ENCODE assay signal across 23 mouse cellular contexts in genomic region chr4:119960523-119960922, GRCm38 (mm10).
DNase-seq lines count a peak whose midpoint lies in the region; ATAC-seq lines count a peak whose summit lies in the region.
"Had no signal": no experiment of that assay in that cellular context is flagged by ENCODE, and none has a peak within 500 bp of the region (broad histone marks: within the 10 kb centered on the region; RNA-seq: fewer than 3 reads in every experiment).

No protein-coding gene starts in this region.

- no peak for DNase-seq in forebrain, embryonic 14.5 days (ENCODE audit: low spot score)
- DNase-seq in forebrain, embryonic 10.5 days (ENCODE audit: extremely low spot score, low spot score): no peak
- no peak for DNase-seq in midbrain, embryonic 11.5 days (ENCODE audit: low spot score, missing footprints)
- no peak for DNase-seq in cerebellum, postnatal 14 days
- DNase-seq: adrenal gland, postnatal 14 days; B cell, adult 2 months; cerebellum, adult 2 months; cerebellum, postnatal 10 days; embryo, embryonic 11 days; gastrocnemius, adult 2 months; gastrocnemius, postnatal 25 days; heart, postnatal 10 days; heart, postnatal 4 days had no signal

- no peak overlapping the region for H3K4me2 ChIP-seq in forebrain, embryonic 14.5 days (ENCODE audit: low read length)
- no peak overlapping the region for H3K4me2 ChIP-seq in hindbrain, embryonic 15.5 days
- no peak overlapping the region for H3K4me2 ChIP-seq in hindbrain, embryonic 12.5 days (replicated peaks)
- no peak overlapping the region for H3K4me2 ChIP-seq in midbrain, embryonic 15.5 days
- no peak overlapping the region for H3K4me2 ChIP-seq in midbrain, embryonic 11.5 days
- H3K4me2 ChIP-seq: embryonic facial prominence, embryonic 15.5 days; intestine, embryonic 15.5 days had no signal

- H3K9me3 ChIP-seq in forebrain, embryonic 14.5 days (replicated peaks; ENCODE audit: control insufficient read depth, low read length): no peaks in the 10 kb centered on the region
- no peaks in the 10 kb centered on the region for H3K9me3 ChIP-seq in forebrain, embryonic 10.5 days
- no peaks in the 10 kb centered on the region for H3K9me3 ChIP-seq in hindbrain, embryonic 15.5 days
- no peaks in the 10 kb centered on the region for H3K9me3 ChIP-seq in hindbrain, embryonic 12.5 days (replicated peaks)
- H3K9me3 ChIP-seq in midbrain, embryonic 15.5 days: no peaks in the 10 kb centered on the region
- no peaks in the 10 kb centered on the region for H3K9me3 ChIP-seq in midbrain, embryonic 11.5 days (ENCODE audit: control insufficient read depth, low read length)
- H3K9me3 ChIP-seq: embryonic facial prominence, embryonic 15.5 days; intestine, embryonic 15.5 days had no signal

- no peak overlapping the region for H3K4me3 ChIP-seq in forebrain, embryonic 14.5 days (ENCODE audit: low read depth, low read length)
- no peak overlapping the region for H3K4me3 ChIP-seq in forebrain, embryonic 10.5 days
- no peak overlapping the region for H3K4me3 ChIP-seq in hindbrain, embryonic 15.5 days
- no peak overlapping the region for H3K4me3 ChIP-seq in hindbrain, embryonic 12.5 days
- no peak overlapping the region for H3K4me3 ChIP-seq in midbrain, embryonic 15.5 days
- H3K4me3 ChIP-seq in midbrain, embryonic 11.5 days (ENCODE audit: low read depth, low read length): no peak overlapping the region
- H3K4me3 ChIP-seq: embryonic facial prominence, embryonic 15.5 days; erythroblast, embryonic 14.5 days; gastrocnemius, adult 2 months; intestine, embryonic 15.5 days had no signal

- no peaks in the 10 kb centered on the region for H3K27me3 ChIP-seq in forebrain, embryonic 14.5 days (replicated peaks; ENCODE audit: control insufficient read depth, insufficient read depth, low read length)
- H3K27me3 ChIP-seq in forebrain, embryonic 10.5 days (ENCODE audit: poor library complexity, severe bottlenecking): no peaks in the 10 kb centered on the region
- H3K27me3 ChIP-seq in hindbrain, embryonic 15.5 days: no peaks in the 10 kb centered on the region
- H3K27me3 ChIP-seq in hindbrain, embryonic 12.5 days: no peaks in the 10 kb centered on the region; the same call in 1 of the 2 replicates
- H3K27me3 ChIP-seq in midbrain, embryonic 15.5 days (replicated peaks): no peaks in the 10 kb centered on the region
- no peaks in the 10 kb centered on the region for H3K27me3 ChIP-seq in midbrain, embryonic 11.5 days (ENCODE audit: control insufficient read depth, insufficient read depth, low read length)
- H3K27me3 ChIP-seq: embryonic facial prominence, embryonic 15.5 days; intestine, embryonic 15.5 days; Patski had no signal

- no peak overlapping the region for H3K27ac ChIP-seq in forebrain, embryonic 14.5 days (ENCODE audit: low read depth, low read length)
- H3K27ac ChIP-seq in forebrain, embryonic 10.5 days: no peak overlapping the region
- H3K27ac ChIP-seq in hindbrain, embryonic 15.5 days (replicated peaks): no peak overlapping the region
- no peak overlapping the region for H3K27ac ChIP-seq in hindbrain, embryonic 12.5 days
- H3K27ac ChIP-seq in midbrain, embryonic 15.5 days: no peak overlapping the region; the same call in 1 of the 2 replicates
- no peak overlapping the region for H3K27ac ChIP-seq in midbrain, embryonic 11.5 days (ENCODE audit: low read depth, low read length)
- H3K27ac ChIP-seq: embryonic facial prominence, embryonic 15.5 days; gastrocnemius, adult 2 months; intestine, embryonic 15.5 days had no signal

- H3K4me1 ChIP-seq in forebrain, embryonic 14.5 days (ENCODE audit: control insufficient read depth, insufficient read depth, low read length): no peaks in the 10 kb centered on the region
- no peaks in the 10 kb centered on the region for H3K4me1 ChIP-seq in forebrain, embryonic 10.5 days
- H3K4me1 ChIP-seq in hindbrain, embryonic 15.5 days (replicated peaks): peaks cover 4% of the 10 kb centered on the region; the same call in 1 of the 2 replicates
- peaks cover 6% of the 10 kb centered on the region; the same call in 1 of the 2 replicates for H3K4me1 ChIP-seq in hindbrain, embryonic 12.5 days
- no peaks in the 10 kb centered on the region; the same call in 1 of the 2 replicates for H3K4me1 ChIP-seq in midbrain, embryonic 15.5 days
- H3K4me1 ChIP-seq in midbrain, embryonic 11.5 days (ENCODE audit: control insufficient read depth, insufficient read depth, low read length): no peaks in the 10 kb centered on the region
- H3K4me1 ChIP-seq: intestine, embryonic 15.5 days had no signal

- H3K36me3 ChIP-seq in forebrain, embryonic 14.5 days (ENCODE audit: control insufficient read depth, insufficient read depth, low read length): no peaks in the 10 kb centered on the region
- H3K36me3 ChIP-seq in forebrain, embryonic 10.5 days (replicated peaks): no peaks in the 10 kb centered on the region
- H3K36me3 ChIP-seq in hindbrain, embryonic 15.5 days: no peaks in the 10 kb centered on the region
- H3K36me3 ChIP-seq in hindbrain, embryonic 12.5 days: no peaks in the 10 kb centered on the region
- H3K36me3 ChIP-seq in midbrain, embryonic 15.5 days (replicated peaks): no peaks in the 10 kb centered on the region
- no peaks in the 10 kb centered on the region for H3K36me3 ChIP-seq in midbrain, embryonic 11.5 days (ENCODE audit: control insufficient read depth, insufficient read depth, low read length)
- H3K36me3 ChIP-seq: embryonic facial prominence, embryonic 15.5 days; intestine, embryonic 15.5 days had no signal

- 0 out of 2 replicates have a peak, but pooled peaks have one; percentile 5 for ATAC-seq in forebrain, embryonic 14.5 days
- ATAC-seq in hindbrain, embryonic 15.5 days (ENCODE audit: low FRiP score, low read depth): peak; percentile 42; the same call in 1 of the 2 replicates
- ATAC-seq in hindbrain, embryonic 12.5 days (ENCODE audit: low FRiP score): no peak
- ATAC-seq in midbrain, embryonic 15.5 days (replicated peaks): peak; percentile 60
- ATAC-seq in midbrain, embryonic 11.5 days (ENCODE audit: low FRiP score): no peak
- ATAC-seq: activated CD4-positive, CD25-positive, alpha-beta regulatory T cell, adult 4 months; CD4-positive, CD25-positive, alpha-beta regulatory T cell, adult 4 months; forebrain, embryonic 16.5 days; intestine, embryonic 15.5 days; Patski had no signal

- H3K9ac ChIP-seq in forebrain, embryonic 14.5 days (ENCODE audit: low read length): no peak overlapping the region
- H3K9ac ChIP-seq in hindbrain, embryonic 15.5 days: no peak overlapping the region
- H3K9ac ChIP-seq in hindbrain, embryonic 12.5 days: no peak overlapping the region
- no peak overlapping the region for H3K9ac ChIP-seq in midbrain, embryonic 15.5 days
- no peak overlapping the region for H3K9ac ChIP-seq in midbrain, embryonic 11.5 days (ENCODE audit: low read length)
- H3K9ac ChIP-seq: embryonic facial prominence, embryonic 15.5 days; intestine, embryonic 15.5 days had no signal

- 77% methylated on average over 6 of the region's 6 CpGs for WGBS in forebrain, embryonic 14.5 days
- WGBS in forebrain, embryonic 10.5 days: 93% methylated on average over 6 of the region's 6 CpGs
- WGBS in hindbrain, embryonic 15.5 days: 74% methylated on average over 6 of the region's 6 CpGs
- 88% methylated on average over 6 of the region's 6 CpGs for WGBS in hindbrain, embryonic 12.5 days
- 77% methylated on average over 6 of the region's 6 CpGs for WGBS in midbrain, embryonic 15.5 days
- 80% methylated on average over 6 of the region's 6 CpGs for WGBS in midbrain, embryonic 11.5 days

Comparison
In these comparisons a context has a peak if more than half of its experiments do, and no peak if none do; other contexts are left out.
1. ATAC-seq: peak in forebrain, embryonic 14.5 days (single experiment), hindbrain, embryonic 15.5 days (single experiment) and midbrain, embryonic 15.5 days (single experiment); none in hindbrain, embryonic 12.5 days (single experiment) and midbrain, embryonic 11.5 days (single experiment).